Mouse (Mus musculus): Measurements from ENCODE around the gene Slc5a1.
A peak's percentile ranks its signal among the peaks of the same experiment; 100 is the strongest.

The Slc5a1 gene

DNA sequence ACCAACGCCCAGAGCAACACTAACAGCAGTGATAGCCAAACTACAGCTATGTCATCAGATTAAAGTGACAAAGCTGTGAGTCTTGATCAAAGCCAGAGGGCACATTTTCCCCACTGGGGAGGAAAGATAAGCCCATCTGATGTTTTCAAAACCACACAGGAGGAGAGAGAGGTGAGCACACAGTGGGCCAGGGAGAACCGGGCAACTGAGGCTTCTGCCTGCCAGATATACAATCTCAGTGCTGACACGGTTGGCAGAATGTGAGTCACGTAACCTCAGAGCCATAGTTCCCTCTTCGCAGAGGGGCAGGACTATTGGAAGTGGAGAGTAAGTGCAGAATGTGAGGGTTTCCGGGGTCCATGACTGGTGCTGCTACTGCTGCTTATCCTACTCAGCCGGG, 89.5 kb downstream of the Slc5a1 start:
- DNase-seq (ENCODE audit: low spot score in 2 of 2): no peak

DNA sequence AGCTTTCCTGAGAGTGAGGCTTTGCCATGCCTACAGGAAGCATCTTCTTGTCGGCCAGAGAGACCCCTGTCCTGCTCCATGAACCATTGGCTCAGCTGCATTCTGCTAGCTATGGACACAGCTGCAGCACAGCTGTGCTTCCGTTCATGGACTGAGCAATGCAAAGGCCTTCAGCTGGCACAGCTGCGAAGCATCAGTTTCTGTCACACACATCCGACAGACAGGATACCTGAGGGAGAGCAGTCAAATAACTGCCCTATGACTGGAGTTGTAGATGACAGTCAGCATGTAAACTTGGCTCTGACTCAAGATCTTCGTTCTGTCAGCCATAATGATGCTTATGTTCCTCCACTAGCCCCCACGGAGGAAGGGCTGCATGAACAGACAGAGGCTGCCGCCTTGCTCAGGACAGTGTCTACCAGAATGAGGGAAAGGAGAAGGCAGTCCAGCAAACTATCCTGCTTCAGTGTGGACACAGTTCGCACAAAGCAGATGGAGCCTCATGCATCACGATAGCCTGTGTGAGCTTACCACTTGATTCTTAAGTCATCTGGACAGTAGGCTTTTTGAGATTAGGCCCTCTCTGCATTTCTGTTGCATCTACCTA, 91.3 kb downstream of the Slc5a1 start:
- DNase-seq (ENCODE audit: low spot score in 2 of 2): no peak

DNA sequence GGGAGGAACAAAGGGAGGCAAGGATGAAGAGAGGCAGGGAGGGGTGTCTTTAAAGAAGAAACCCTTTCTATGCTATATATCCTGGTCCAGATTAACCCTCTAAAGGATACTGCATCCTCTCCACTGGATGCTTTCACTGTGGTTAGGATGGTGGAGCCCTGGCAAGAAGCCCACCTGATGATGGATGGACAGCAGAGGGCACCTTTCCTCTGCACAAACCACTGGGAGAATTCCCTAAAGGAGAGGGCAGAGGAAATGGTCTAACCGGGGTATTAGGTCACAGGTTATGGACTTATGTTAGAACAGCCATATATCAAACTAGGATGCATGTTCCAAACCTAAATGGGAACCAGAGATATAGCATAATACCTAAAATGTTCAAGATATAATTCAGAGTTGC, 96.1 kb downstream of the Slc5a1 start:
- DNase-seq (ENCODE audit: low spot score in 2 of 2): no peak

DNA sequence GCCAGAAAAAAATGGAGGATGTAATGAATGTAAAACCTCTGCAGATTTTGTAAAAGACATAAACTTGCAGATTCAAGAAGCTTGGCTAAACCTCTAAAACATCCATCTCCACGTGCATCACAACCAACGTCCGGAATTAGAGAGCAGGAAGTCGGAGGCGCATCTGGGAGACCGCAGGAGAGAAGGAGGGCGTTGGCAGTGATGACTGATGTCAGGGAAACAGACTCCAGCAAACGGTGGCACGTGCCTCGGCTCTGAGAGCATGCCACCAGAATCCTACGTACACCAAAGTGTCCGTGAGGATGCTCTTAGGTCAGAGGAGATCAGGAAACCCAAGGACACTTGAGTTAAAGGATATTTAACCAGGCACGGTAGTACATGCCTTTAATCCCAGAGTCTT, 97.7 kb downstream of the Slc5a1 start:
- no peak for DNase-seq (ENCODE audit: low spot score in 2 of 2)

DNA sequence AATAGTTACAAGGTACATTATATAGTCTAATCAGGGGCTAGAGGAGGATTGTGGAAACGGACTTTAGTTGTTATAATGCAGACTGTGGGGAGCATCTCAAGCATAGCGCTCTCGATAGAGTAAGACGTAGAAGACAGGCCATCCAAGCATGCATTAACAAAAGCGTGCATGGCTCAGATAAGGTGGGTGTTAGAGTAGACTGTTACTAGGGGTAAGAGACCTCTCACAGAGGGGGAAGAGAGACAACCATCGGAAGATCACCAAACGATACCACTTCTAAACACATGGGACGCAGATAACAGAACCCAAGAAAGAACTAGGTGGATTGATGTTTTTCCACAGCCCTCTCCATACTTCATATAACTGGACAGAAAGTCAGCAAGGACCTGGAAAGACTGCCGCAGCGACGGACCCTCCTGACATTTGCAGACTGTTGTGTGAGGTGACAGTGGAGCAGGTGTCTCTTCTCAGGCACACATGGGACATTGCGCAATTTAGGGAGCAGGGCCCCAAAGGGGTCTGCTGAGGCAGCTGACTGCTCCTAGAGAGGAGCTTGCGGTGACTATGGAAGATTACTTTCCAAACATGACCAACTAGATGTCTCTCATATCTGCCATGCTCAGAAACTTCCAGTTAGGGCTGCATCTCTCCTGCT, 98.6 kb downstream of the Slc5a1 start:
- DNase-seq (ENCODE audit: low spot score in 2 of 2): no peak

DNA sequence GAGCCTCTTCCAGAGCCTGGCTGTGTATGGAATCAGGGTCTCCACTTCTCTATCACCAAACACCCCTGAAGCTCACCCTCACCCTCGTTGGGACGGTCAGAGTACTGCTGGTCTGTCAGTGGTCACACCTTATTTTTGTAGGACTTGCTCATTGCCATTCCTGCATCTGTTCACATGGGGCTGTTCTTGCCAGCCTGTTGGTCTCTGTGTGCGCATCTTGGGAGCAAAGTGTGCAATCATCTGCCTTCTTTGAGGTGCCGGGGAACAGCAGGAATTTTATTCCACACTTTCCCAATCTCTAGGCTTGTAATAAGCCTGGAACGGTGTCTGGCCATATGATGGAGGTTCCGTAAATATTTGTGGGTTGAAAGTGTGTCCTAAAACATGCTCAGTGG, 99.1 kb downstream of the Slc5a1 start:
- DNase-seq (ENCODE audit: low spot score in 2 of 2): no peak

DNA sequence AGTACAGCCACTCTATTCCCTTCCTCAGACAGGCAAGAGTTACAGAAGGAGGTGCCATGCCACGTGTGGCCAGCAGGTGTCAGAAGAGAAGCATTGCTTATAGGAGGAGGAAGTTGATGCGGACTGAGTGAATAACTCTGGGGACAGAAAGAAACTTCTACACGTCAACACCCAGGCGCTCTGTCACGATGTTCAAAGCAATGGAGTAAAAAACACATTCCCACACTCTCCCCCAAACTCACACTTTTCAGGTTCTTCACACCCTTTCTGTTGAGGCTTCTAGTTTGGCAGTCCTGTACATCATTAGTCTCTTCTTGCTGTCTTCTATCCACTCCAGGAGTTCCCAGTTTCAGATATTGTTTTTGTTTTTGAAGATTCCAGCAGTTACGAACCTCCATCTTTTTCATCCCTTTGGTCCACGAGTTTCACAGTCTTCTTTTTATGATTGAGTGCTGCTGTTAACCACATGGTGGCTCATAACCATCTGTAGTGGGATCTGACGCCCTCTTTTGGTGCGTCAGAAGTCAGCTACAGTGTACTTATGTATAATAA, 99.7 kb downstream of the Slc5a1 start:
- peak; percentile 68 for DNase-seq (ENCODE audit: low spot score in 2 of 2)

DNA sequence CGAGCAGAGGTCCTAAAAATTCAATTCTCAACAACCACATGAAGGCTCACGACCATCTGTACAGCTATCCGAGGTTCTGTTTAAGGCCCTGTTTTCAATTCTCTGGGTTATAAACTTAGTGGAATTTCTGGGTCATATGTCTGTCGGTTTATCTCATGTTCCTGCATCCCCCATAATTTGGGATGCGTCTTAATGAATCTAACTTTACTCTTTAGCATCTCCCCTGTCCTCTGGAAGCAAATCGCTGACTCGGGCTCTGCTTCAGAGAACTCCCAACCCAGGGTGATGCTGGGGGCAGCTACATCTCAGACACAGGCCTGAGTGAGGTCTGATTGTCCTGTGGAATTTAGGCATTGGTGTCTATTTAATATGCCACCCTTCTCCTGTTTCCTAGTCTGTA, 100.3 kb downstream of the Slc5a1 start:
- no peak for DNase-seq (ENCODE audit: low spot score in 2 of 2)

DNA sequence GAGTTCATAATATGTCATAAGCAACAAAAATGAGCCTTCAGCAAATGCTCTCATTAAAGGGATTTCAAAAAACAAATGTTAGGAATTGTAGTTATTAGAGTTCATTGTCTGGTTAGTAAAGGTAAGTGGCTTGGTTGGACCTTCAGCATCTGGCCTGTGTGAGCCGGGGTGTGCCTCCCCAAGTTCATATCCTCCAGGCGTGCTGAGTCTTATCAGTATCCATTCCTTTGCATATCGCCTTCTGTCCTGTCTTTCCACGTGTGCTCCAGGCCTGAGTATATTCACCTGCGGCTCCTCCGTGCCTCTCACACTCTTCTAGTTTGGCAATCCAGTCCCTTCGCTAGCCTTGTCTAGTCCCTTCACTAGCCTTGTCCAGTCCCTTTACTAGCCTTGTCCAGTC, 102.3 kb downstream of the Slc5a1 start:
- DNase-seq (ENCODE audit: low spot score in 2 of 2): no peak

DNA sequence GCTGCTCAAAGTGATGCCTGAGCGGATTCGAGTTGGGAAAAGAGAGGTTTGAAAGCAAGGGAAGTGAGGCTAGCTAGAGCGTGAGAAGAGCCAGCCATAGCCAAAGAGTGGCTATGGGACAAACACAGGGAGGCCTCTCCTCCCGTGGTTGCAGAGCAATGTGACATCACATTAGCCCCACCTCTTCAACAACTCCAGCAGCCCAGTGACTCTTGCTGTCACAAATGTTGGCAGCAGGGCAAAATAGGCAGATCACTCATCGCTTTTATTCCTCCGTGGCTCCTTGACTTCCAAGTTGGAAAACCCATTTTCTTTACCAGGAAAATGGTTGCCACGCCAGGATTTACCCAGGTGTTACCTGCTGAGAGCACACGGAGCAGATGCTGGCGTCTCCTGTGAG, 103.1 kb downstream of the Slc5a1 start:
- no peak for DNase-seq (ENCODE audit: low spot score in 2 of 2)

DNA sequence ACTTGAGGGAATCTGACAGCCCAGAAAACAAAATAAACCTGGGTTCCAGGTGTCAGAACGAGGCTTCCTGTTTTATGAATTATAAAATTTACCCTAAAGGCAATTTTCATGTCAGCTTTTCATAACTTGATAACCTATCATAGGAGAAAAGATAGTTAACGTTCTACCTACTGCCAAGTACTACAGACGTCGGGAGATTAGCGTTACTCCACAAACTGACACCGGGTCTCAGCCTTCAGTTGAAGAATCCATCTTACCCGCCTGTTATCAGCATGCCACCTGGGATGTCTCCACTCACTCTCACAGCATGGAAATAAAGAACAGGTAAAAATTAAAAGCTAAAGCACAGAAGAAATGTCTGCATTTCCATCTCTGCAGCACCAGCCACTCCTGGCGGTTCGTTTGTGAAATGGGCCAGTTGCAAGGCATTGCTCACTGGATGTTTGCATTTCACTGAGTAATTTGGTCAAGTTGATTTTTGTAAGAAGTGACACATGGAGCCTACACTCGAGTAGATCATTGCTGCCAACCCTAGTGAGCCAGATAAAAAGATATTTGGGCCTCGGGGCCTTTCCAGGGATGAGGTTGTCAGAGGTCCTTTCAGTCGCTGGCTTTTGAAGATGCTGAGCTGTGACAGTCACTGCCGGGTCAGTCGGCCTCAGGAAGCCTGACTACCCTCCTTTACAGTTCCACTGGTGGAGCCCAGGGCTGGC, 104.7 kb downstream of the Slc5a1 start:
- DNase-seq (ENCODE audit: low spot score in 2 of 2): no peak

DNA sequence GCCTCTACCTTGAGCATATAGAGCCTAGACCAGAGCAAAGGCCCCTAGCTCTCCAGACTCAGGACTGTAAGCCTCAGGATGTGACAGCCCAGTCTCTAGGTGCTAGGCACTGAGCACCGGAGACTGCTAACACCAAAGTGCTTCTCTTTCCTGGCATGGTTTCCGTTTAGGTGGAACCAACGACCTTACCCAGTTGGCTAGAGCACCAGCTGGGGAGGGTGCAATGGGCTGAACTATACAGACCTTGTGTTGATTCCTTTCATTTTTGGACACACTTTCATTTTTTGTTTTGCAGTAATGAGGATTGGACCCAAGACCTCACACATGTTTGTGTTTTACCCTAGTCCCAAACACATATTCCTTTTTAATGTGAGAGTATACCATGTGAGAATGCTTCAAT, 106.5 kb downstream of the Slc5a1 start:
- DNase-seq (ENCODE audit: low spot score in 2 of 2): no peak

DNA sequence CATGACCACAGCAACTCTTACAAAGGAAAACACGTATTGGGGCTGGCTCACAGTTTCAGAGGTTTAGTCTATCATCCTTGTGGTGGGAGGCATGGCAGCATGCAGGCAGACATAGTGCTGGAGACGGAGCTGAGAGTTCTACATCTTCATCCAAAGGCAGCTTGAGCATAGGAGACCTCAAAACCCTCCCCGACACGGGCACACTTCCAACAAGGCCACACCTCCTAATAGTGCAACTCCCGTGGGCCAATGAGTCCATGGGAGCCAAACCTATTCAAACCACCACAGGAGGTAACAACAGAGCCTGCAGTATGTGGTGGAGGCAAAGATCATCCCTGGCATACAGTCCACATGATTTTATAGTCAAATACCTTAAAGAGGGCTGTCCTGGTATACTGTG, 107.2 kb downstream of the Slc5a1 start:
- DNase-seq (ENCODE audit: low spot score in 2 of 2): no peak

All from urinary bladder, adult 18-20 months (tissue).